Mouse (Mus musculus) olfactory bulb, adult 2 months (tissue): ENCODE measurements around the gene Skp2.

Experiments
- CTCF ChIP-seq: fragments of 200-500 bp; IDR thresholded peaks from 2 replicates; pipeline ENCODE4 v1.5.1; 2012; ENCODE audit warnings: low read depth, mild to moderate bottlenecking, low read length, moderate library complexity; ENCODE audit not compliant: insufficient read depth
- POLR2A ChIP-seq: fragments of 200-500 bp; IDR thresholded peaks from 2 replicates; pipeline ENCODE4 v1.6.1; 2012; ENCODE audit warnings: mild to moderate bottlenecking, low read depth, low read length, moderate library complexity; ENCODE audit not compliant: insufficient read depth

- no peak for TF ChIP-seq CTCF
- TF ChIP-seq POLR2A, result no peak
Observed at GRCm38 (mm10) chr15:9089136-9089720, 66.0 kb downstream of the Skp2 start.
